Mouse (Mus musculus) intestine, embryonic 15.5 days (tissue): ENCODE measurements at regions not wholly inside any gene's neighbourhood (a gene's known extent, or its start where the extent isn't known, plus 50 kb on each side); places are given as distances from the start of the nearest gene placed in this dataset.

Source experiments
- ATAC-seq: fragments of 200-750 bp; cut with Nextera tagmentation; 2 replicates; pipeline ENCODE4 v1.8.0; 2017; ENCODE audit warnings: moderate TSS enrichment, moderate library complexity
- H3K27ac ChIP-seq: fragments of 300-500 bp; sonication (generic); 2 replicates; pipeline ENCODE4 v1.5.1; 2015; ENCODE audit warnings: mild to moderate bottlenecking, inconsistent platforms
- H3K27me3 ChIP-seq: fragments of 300-500 bp; sonication (generic); replicated peaks from 2 replicates; pipeline ENCODE4 v1.6.1; 2015; ENCODE audit warnings: inconsistent platforms
- H3K36me3 ChIP-seq: fragments of 300-500 bp; sonication (generic); 2 replicates; pipeline ENCODE4 v1.6.1; 2015; ENCODE audit warnings: inconsistent platforms
- H3K4me1 ChIP-seq: fragments of 300-500 bp; sonication (generic); replicated peaks from 2 replicates; pipeline ENCODE4 v1.6.1; 2015; ENCODE audit warnings: inconsistent platforms
- H3K4me2 ChIP-seq: fragments of 300-500 bp; sonication (generic); replicated peaks from 2 replicates; pipeline ENCODE4 v1.6.1; 2015; ENCODE audit warnings: mild to moderate bottlenecking, inconsistent platforms
- H3K4me3 ChIP-seq: fragments of 300-500 bp; sonication (generic); replicated peaks from 2 replicates; pipeline ENCODE4 v1.5.1; 2015; ENCODE audit warnings: inconsistent platforms
- H3K9ac ChIP-seq: fragments of 300-500 bp; sonication (generic); 2 replicates; pipeline ENCODE4 v1.6.1; 2015; ENCODE audit warnings: inconsistent platforms
- H3K9me3 ChIP-seq: fragments of 300-500 bp; sonication (generic); 2 replicates; pipeline ENCODE4 v1.6.1; 2016; ENCODE audit warnings: inconsistent platforms
- WGBS: fragments of 180-500 bp; shearing (Covaris S2); methylation state at CpG from one replicate; pipeline ENCODE4 v1.1.7; 2015; 5-methylcytosine and 5-hydroxymethylcytosine counted together

GRCm38 (mm10) chr11:48605223-48605824, 194.8 kb upstream of the Rack1 start:
- Histone ChIP-seq H3K9ac (no peak overlapping the region), H3K9me3 (no peaks in the 10 kb centered on the region), H3K4me1 (no peaks in the 10 kb centered on the region), H3K27ac (no peak overlapping the region), H3K4me3 (no peak overlapping the region), H3K4me2 (no peak overlapping the region), H3K27me3 (no peaks in the 10 kb centered on the region), H3K36me3 (no peaks in the 10 kb centered on the region)
- ATAC-seq: no peak
- 26% methylated on average over 5 of the region's 5 CpGs for WGBS

GRCm38 (mm10) chr11:48601096-48601495, 199.0 kb upstream of the Rack1 start:
- Histone ChIP-seq H3K4me2 (no peak overlapping the region), H3K27me3 (no peaks in the 10 kb centered on the region), H3K9me3 (no peaks in the 10 kb centered on the region), H3K27ac (no peak overlapping the region), H3K9ac (no peak overlapping the region), H3K4me3 (no peak overlapping the region), H3K36me3 (no peaks in the 10 kb centered on the region), H3K4me1 (no peaks in the 10 kb centered on the region)
- no peak for ATAC-seq
- 85% methylated on average over 1 of the region's 1 CpGs for WGBS

- no peak for ATAC-seq
- Histone ChIP-seq H3K9ac (no peak overlapping the region), H3K9me3 (no peaks in the 10 kb centered on the region), H3K4me3 (no peak overlapping the region), H3K27me3 (no peaks in the 10 kb centered on the region), H3K27ac (no peak overlapping the region), H3K36me3 (no peaks in the 10 kb centered on the region), H3K4me1 (no peaks in the 10 kb centered on the region), H3K4me2 (no peak overlapping the region)
- WGBS: 67% methylated on average over 5 of the region's 5 CpGs
These were observed 200.5 kb upstream of the Rack1 start for GRCm38 (mm10) chr11:48599573-48600127.

- Histone ChIP-seq H3K27ac (no peak overlapping the region), H3K9ac (no peak overlapping the region), H3K4me2 (no peak overlapping the region), H3K27me3 (no peaks in the 10 kb centered on the region), H3K4me3 (no peak overlapping the region), H3K36me3 (no peaks in the 10 kb centered on the region), H3K9me3 (no peaks in the 10 kb centered on the region), H3K4me1 (no peaks in the 10 kb centered on the region)
- ATAC-seq: no peak
These were observed 201.1 kb upstream of the Rack1 start for GRCm38 (mm10) chr11:48599033-48599432.

- ATAC-seq: no peak
- Histone ChIP-seq H3K4me1 (no peaks in the 10 kb centered on the region), H3K36me3 (no peaks in the 10 kb centered on the region), H3K4me3 (no peak overlapping the region), H3K9me3 (no peaks in the 10 kb centered on the region), H3K4me2 (no peak overlapping the region), H3K27ac (no peak overlapping the region), H3K9ac (no peak overlapping the region), H3K27me3 (no peaks in the 10 kb centered on the region)
- 24% methylated on average over 5 of the region's 5 CpGs for WGBS
These were observed 205.7 kb upstream of the Rack1 start for GRCm38 (mm10) chr11:48594429-48594828.

GRCm38 (mm10) chr11:48588833-48589649, 211.1 kb upstream of the Rack1 start:
- Histone ChIP-seq H3K36me3 (no peaks in the 10 kb centered on the region), H3K27ac (no peak overlapping the region), H3K27me3 (no peaks in the 10 kb centered on the region), H3K4me1 (no peaks in the 10 kb centered on the region), H3K9me3 (no peaks in the 10 kb centered on the region), H3K9ac (no peak overlapping the region), H3K4me3 (no peak overlapping the region), H3K4me2 (no peak overlapping the region)
- WGBS: 31% methylated on average over 9 of the region's 9 CpGs
- peak; percentile 70; the same call in 1 of the 2 replicates for ATAC-seq

- no peaks in the 10 kb centered on the region for H3K9me3 ChIP-seq
- no peak overlapping the region for H3K27ac ChIP-seq
- H3K9ac ChIP-seq: no peak overlapping the region
- no peak overlapping the region for H3K4me3 ChIP-seq
- no peak for ATAC-seq
- no peaks in the 10 kb centered on the region for H3K27me3 ChIP-seq
- H3K4me2 ChIP-seq: no peak overlapping the region
- H3K4me1 ChIP-seq: no peaks in the 10 kb centered on the region
- 85% methylated on average over 3 of the region's 3 CpGs for WGBS
- no peaks in the 10 kb centered on the region for H3K36me3 ChIP-seq
These were observed 231.4 kb upstream of the Rack1 start for GRCm38 (mm10) chr11:48568769-48569168.

GRCm38 (mm10) chr11:48567583-48568562, 232.3 kb upstream of the Rack1 start:
- Histone ChIP-seq H3K27ac (no peak overlapping the region), H3K4me3 (no peak overlapping the region), H3K9ac (no peak overlapping the region), H3K36me3 (no peaks in the 10 kb centered on the region), H3K4me1 (no peaks in the 10 kb centered on the region), H3K27me3 (no peaks in the 10 kb centered on the region), H3K4me2 (no peak overlapping the region), H3K9me3 (no peaks in the 10 kb centered on the region)
- no peak for ATAC-seq
- WGBS: 63% methylated on average over 6 of the region's 6 CpGs

GRCm38 (mm10) chr11:48558053-48558452, 242.1 kb upstream of the Rack1 start:
- H3K9me3 ChIP-seq: no peaks in the 10 kb centered on the region
- ATAC-seq: no peak
- no peak overlapping the region for H3K4me2 ChIP-seq
- no peak overlapping the region for H3K27ac ChIP-seq
- no peaks in the 10 kb centered on the region for H3K27me3 ChIP-seq
- H3K4me3 ChIP-seq: no peak overlapping the region
- WGBS: 73% methylated on average over 1 of the region's 1 CpGs
- H3K4me1 ChIP-seq: no peaks in the 10 kb centered on the region
- H3K9ac ChIP-seq: no peak overlapping the region
- no peaks in the 10 kb centered on the region for H3K36me3 ChIP-seq

GRCm38 (mm10) chr11:48552006-48552405, 248.1 kb upstream of the Rack1 start:
- no peaks in the 10 kb centered on the region for H3K9me3 ChIP-seq
- H3K27me3 ChIP-seq: no peaks in the 10 kb centered on the region
- H3K4me3 ChIP-seq: no peak overlapping the region
- no peak overlapping the region for H3K4me2 ChIP-seq
- ATAC-seq: no peak
- H3K9ac ChIP-seq: no peak overlapping the region
- WGBS: 92% methylated on average over 3 of the region's 3 CpGs
- H3K27ac ChIP-seq: no peak overlapping the region
- H3K36me3 ChIP-seq: no peaks in the 10 kb centered on the region
- no peaks in the 10 kb centered on the region for H3K4me1 ChIP-seq

GRCm38 (mm10) chr11:48551201-48551600, 248.9 kb upstream of the Rack1 start:
- Histone ChIP-seq H3K4me1 (no peaks in the 10 kb centered on the region), H3K36me3 (no peaks in the 10 kb centered on the region)
- WGBS: 75% methylated on average over 2 of the region's 2 CpGs

GRCm38 (mm10) chr11:48526316-48526715, 273.8 kb upstream of the Rack1 start:
- no peak overlapping the region for H3K4me3 ChIP-seq
- 79% methylated on average over 3 of the region's 3 CpGs for WGBS
- no peaks in the 10 kb centered on the region for H3K9me3 ChIP-seq
- no peak overlapping the region for H3K9ac ChIP-seq
- H3K27ac ChIP-seq: no peak overlapping the region
- H3K36me3 ChIP-seq: no peaks in the 10 kb centered on the region
- ATAC-seq: no peak
- H3K4me2 ChIP-seq: no peak overlapping the region
- no peaks in the 10 kb centered on the region for H3K4me1 ChIP-seq
- no peaks in the 10 kb centered on the region for H3K27me3 ChIP-seq

More at GRCm38 (mm10) chr11:48551201-48551600, 248.9 kb upstream of the Rack1 start:
- Histone ChIP-seq H3K27ac (no peak overlapping the region), H3K4me3 (no peak overlapping the region), H3K27me3 (no peaks in the 10 kb centered on the region), H3K9ac (no peak overlapping the region), H3K4me2 (no peak overlapping the region), H3K9me3 (no peaks in the 10 kb centered on the region)
- ATAC-seq: no peak
